Mouse (Mus musculus) neutrophil, adult 65 days (primary cell): ENCODE measurements around the gene Duoxa1. TPM values are rescaled to one million over a fixed set of nuclear protein-coding genes. Genes with fewer than 3 reads are reported as not detected.

ENCODE experiments used
- total RNA-seq: library from RNA; stranded (reverse); gene quantifications from 2 replicates; pipeline ENCODE4 v1.2.4, GENCODE M21; 2023

The Duoxa1 gene
- not detected in 2 replicates for total RNA-seq

GRCm38 (mm10) chr2:122313536-122313935, at the start of gene Duoxa1:
TSS of gene Duoxa1 (minus strand) at chr2:122313730.

GRCm38 (mm10) chr2:122315372-122315771, 1.8 kb upstream of the Duoxa1 start, which contains the start of gene Duox1:
TSS of gene Duox1 (plus strand) at chr2:122315672.

GRCm38 (mm10) chr2:122298596-122299490, 14.7 kb downstream of the Duoxa1 start, which contains the start of gene Duoxa2:
TSS of gene Duoxa2 (plus strand) at chr2:122298900.

GRCm38 (mm10) chr2:122298096-122298499, 15.4 kb downstream of the Duoxa1 start, which contains the start of gene Duox2:
TSS of gene Duox2 (minus strand) at chr2:122298449.

Other genes starting within 250 kb of the Duoxa1 start
- 23.6 and 33.1 TPM in 2 replicates for gene Spg11, start 195.3 kb downstream of the Duoxa1 start, total RNA-seq
- 620 and 1,063 TPM in 2 replicates for gene B2m, start 166.0 kb downstream of the Duoxa1 start, total RNA-seq
- gene Trim69, start 153.0 kb downstream of the Duoxa1 start, total RNA-seq = 0.44 TPM in 1 of 2 replicates, not detected in the other
- not detected in 2 replicates for gene Patl2, start 127.5 kb downstream of the Duoxa1 start, total RNA-seq
- not detected in 2 replicates for gene Terb2, start 127.5 kb downstream of the Duoxa1 start, total RNA-seq
- gene Sord, start 79.0 kb downstream of the Duoxa1 start, total RNA-seq = 12.9 and 18.7 TPM in 2 replicates
- gene Duox2, start 15.3 kb downstream of the Duoxa1 start, total RNA-seq = not detected in 2 replicates
- not detected in 2 replicates for gene Duoxa2, start 14.8 kb downstream of the Duoxa1 start, total RNA-seq
- gene Duox1, start 1.9 kb upstream of the Duoxa1 start, total RNA-seq = not detected in 2 replicates
- gene Shf, start 55.4 kb upstream of the Duoxa1 start, total RNA-seq = 0.43 and 0.88 TPM in 2 replicates
- gene Slc28a2, start 112.7 kb upstream of the Duoxa1 start, total RNA-seq = 40.3 and 42.5 TPM in 2 replicates
- gene Gm14085, start 171.2 kb upstream of the Duoxa1 start, total RNA-seq = 3.9 and 4.2 TPM in 2 replicates